22 mouse cellular contexts compared by ENCODE assay signal in the genomic region with DNA sequence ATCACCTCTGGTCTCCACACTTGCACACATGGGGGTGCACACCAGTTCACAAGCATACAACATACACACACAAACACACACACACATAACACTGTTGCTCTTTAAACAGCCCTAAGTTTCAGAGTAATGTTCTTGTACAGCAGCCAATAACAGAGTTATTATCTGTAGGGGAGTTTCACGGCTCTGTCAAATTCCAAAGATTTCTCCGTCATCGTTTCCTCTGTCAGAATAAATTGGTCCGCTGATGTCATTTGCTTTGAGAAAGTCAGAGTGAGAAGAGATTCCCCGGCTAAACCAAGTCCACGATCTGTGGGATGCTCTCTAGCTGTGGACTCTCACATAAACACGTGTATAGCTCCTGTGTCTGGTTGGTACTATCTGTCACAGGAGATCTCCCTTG. TPM values are rescaled to one million over a fixed set of nuclear protein-coding genes. Genes with fewer than 3 reads are reported as not detected.
A peak's percentile ranks its signal among the peaks of the same experiment; 100 is the strongest.
DNase-seq lines count a peak whose midpoint lies in the region; ATAC-seq and TF ChIP-seq lines count a peak whose summit lies in the region.
"Had no signal": no experiment of that assay in that cellular context is flagged by ENCODE, and none has a peak within 500 bp of the region (broad histone marks: within the 10 kb centered on the region; RNA-seq: fewer than 3 reads in every experiment).

No protein-coding gene starts in this region.

- WGBS in heart, embryonic 10.5 days: 51% methylated on average over 7 of the region's 7 CpGs
- WGBS in kidney, postnatal 0 days: 53% methylated on average over 7 of the region's 7 CpGs
- 53% methylated on average over 7 of the region's 7 CpGs for WGBS in kidney, embryonic 15.5 days
- WGBS in heart, embryonic 15.5 days: 12% methylated on average over 7 of the region's 7 CpGs
- 80% methylated on average over 7 of the region's 7 CpGs for WGBS in limb, embryonic 10.5 days

- H3K27me3 ChIP-seq in heart, embryonic 10.5 days (ENCODE audit: insufficient read depth, poor library complexity, severe bottlenecking): no peaks in the 10 kb centered on the region
- H3K27me3 ChIP-seq in kidney, postnatal 0 days (ENCODE audit: insufficient read depth, low read length): no peaks in the 10 kb centered on the region
- H3K27me3 ChIP-seq in kidney, embryonic 15.5 days: no peaks in the 10 kb centered on the region
- no peaks in the 10 kb centered on the region for H3K27me3 ChIP-seq in heart, embryonic 15.5 days
- H3K27me3 ChIP-seq in limb, embryonic 10.5 days (ENCODE audit: low read depth, poor library complexity, severe bottlenecking): no peaks in the 10 kb centered on the region
- H3K27me3 ChIP-seq: CH12.LX; liver, embryonic 12.5 days; stomach, embryonic 15.5 days had no signal

- 0 out of 2 replicates have a peak overlapping the region, but pooled peaks have one; percentile 27 for H3K4me3 ChIP-seq in heart, embryonic 10.5 days
- H3K4me3 ChIP-seq in kidney, postnatal 0 days (replicated peaks; ENCODE audit: low read depth, low read length): no peak overlapping the region
- no peak overlapping the region for H3K4me3 ChIP-seq in kidney, embryonic 15.5 days (replicated peaks)
- H3K4me3 ChIP-seq in heart, embryonic 15.5 days: peak overlapping the region; percentile 14; the same call in 1 of the 2 replicates
- no peak overlapping the region for H3K4me3 ChIP-seq in limb, embryonic 10.5 days
- H3K4me3 ChIP-seq: gastrocnemius, adult 2 months; liver, embryonic 12.5 days; midbrain, embryonic 10.5 days; stomach, embryonic 15.5 days had no signal

- TF ChIP-seq CTCF in kidney, postnatal 0 days (IDR thresholded peaks at IDR 0.05; ENCODE audit: low read depth): no peak

- no peak for DNase-seq in heart, embryonic 10.5 days (ENCODE audit: low spot score)
- DNase-seq in heart, postnatal 25 days (ENCODE audit: low spot score): no peak
- peak; percentile 84 for DNase-seq in kidney, postnatal 0 days (ENCODE audit: low spot score)
- no peak for DNase-seq in limb, embryonic 10.5 days (ENCODE audit: low spot score)
- DNase-seq in adrenal gland, postnatal 36 days: no peak
- DNase-seq: adrenal gland, postnatal 25 days; cerebellum, adult 11-12 months; cerebellum, postnatal 14 days; embryo, embryonic 11 days; gastrocnemius, adult 2 months; right cerebral cortex, postnatal 25 days; thymus, adult 18-20 months had no signal

- no peak overlapping the region for H3K4me2 ChIP-seq in kidney, postnatal 0 days (ENCODE audit: low read length)
- no peak overlapping the region for H3K4me2 ChIP-seq in kidney, embryonic 15.5 days
- peak overlapping the region; percentile 53 for H3K4me2 ChIP-seq in heart, embryonic 15.5 days
- H3K4me2 ChIP-seq: hindbrain, embryonic 14.5 days; liver, embryonic 12.5 days; stomach, embryonic 15.5 days had no signal

- H3K4me1 ChIP-seq in heart, embryonic 10.5 days: peaks cover 33% of the 10 kb centered on the region
- no peaks in the 10 kb centered on the region for H3K4me1 ChIP-seq in kidney, postnatal 0 days (replicated peaks; ENCODE audit: insufficient read depth, low read length)
- H3K4me1 ChIP-seq in kidney, embryonic 15.5 days: peaks cover 28% of the 10 kb centered on the region
- H3K4me1 ChIP-seq in heart, embryonic 15.5 days (replicated peaks): peaks cover 31% of the 10 kb centered on the region
- peaks cover 43% of the 10 kb centered on the region for H3K4me1 ChIP-seq in limb, embryonic 10.5 days
- H3K4me1 ChIP-seq: liver, embryonic 12.5 days had no signal

- H3K9me3 ChIP-seq in heart, embryonic 10.5 days: peaks cover 3% of the 10 kb centered on the region; the same call in 1 of the 2 replicates
- no peaks in the 10 kb centered on the region for H3K9me3 ChIP-seq in kidney, postnatal 0 days (replicated peaks; ENCODE audit: low read length)
- H3K9me3 ChIP-seq in kidney, embryonic 15.5 days (replicated peaks): peaks cover 8% of the 10 kb centered on the region
- no peaks in the 10 kb centered on the region for H3K9me3 ChIP-seq in heart, embryonic 15.5 days (replicated peaks)
- peaks cover 5% of the 10 kb centered on the region; the same call in 1 of the 2 replicates for H3K9me3 ChIP-seq in limb, embryonic 10.5 days (replicated peaks)
- H3K9me3 ChIP-seq: stomach, embryonic 15.5 days had no signal

- ATAC-seq in kidney, postnatal 0 days (replicated peaks; ENCODE audit: low FRiP score, low read depth): no peak
- no peak for ATAC-seq in kidney, embryonic 15.5 days (replicated peaks; ENCODE audit: low FRiP score)
- ATAC-seq in heart, embryonic 15.5 days (replicated peaks; ENCODE audit: insufficient number of reproducible peaks, insufficient read depth, low FRiP score, low read depth): peak; percentile 31; the same call in 1 of the 2 replicates
- ATAC-seq: liver, embryonic 12.5 days had no signal

- H3K9ac ChIP-seq in kidney, postnatal 0 days (ENCODE audit: low read depth, low read length): no peak overlapping the region
- no peak overlapping the region for H3K9ac ChIP-seq in kidney, embryonic 15.5 days
- peak overlapping the region; percentile 19; the same call in 1 of the 2 replicates for H3K9ac ChIP-seq in heart, embryonic 15.5 days
- H3K9ac ChIP-seq: hindbrain, embryonic 14.5 days; liver, embryonic 12.5 days; stomach, embryonic 15.5 days had no signal

- H3K27ac ChIP-seq in heart, embryonic 10.5 days: peak overlapping the region; percentile 70
- no peak overlapping the region for H3K27ac ChIP-seq in kidney, postnatal 0 days
- no peak overlapping the region for H3K27ac ChIP-seq in kidney, embryonic 15.5 days
- H3K27ac ChIP-seq in heart, embryonic 15.5 days: peak overlapping the region; percentile 81
- H3K27ac ChIP-seq in limb, embryonic 10.5 days: peak overlapping the region; percentile 53; the same call in 1 of the 2 replicates
- H3K27ac ChIP-seq: gastrocnemius, adult 2 months; hindbrain, embryonic 14.5 days; liver, embryonic 12.5 days; macrophage; midbrain, embryonic 10.5 days; stomach, embryonic 15.5 days had no signal

- intact Hi-C loops in heart, postnatal 25 days (cut with DNase I): no loop called here

- peaks cover 12% of the 10 kb centered on the region; the same call in 1 of the 2 replicates for H3K36me3 ChIP-seq in heart, embryonic 10.5 days
- no peaks in the 10 kb centered on the region for H3K36me3 ChIP-seq in kidney, postnatal 0 days (ENCODE audit: insufficient read depth, low read length)
- H3K36me3 ChIP-seq in kidney, embryonic 15.5 days: no peaks in the 10 kb centered on the region
- H3K36me3 ChIP-seq in heart, embryonic 15.5 days: no peaks in the 10 kb centered on the region
- peaks cover 40% of the 10 kb centered on the region for H3K36me3 ChIP-seq in limb, embryonic 10.5 days
- H3K36me3 ChIP-seq: liver, embryonic 12.5 days; stomach, embryonic 15.5 days had no signal

RNA-seq across cellular contexts. Expression of a gene that starts 59.5 kb away (rescaled TPM):
- 25.8 and 27.8 TPM in 2 replicates for polyA plus RNA-seq in heart, embryonic 10.5 days (2016; fragmentation: Nextera tagmentation; extraction: Ambion mirVana)
- 1 to 10 TPM; 1.5 to 1.8 TPM for total RNA-seq in heart, postnatal 25 days (2021)
- 6.3 and 7.4 TPM in 2 replicates for polyA plus RNA-seq in kidney, postnatal 0 days (2015; fragmentation: Nextera tagmentation; extraction: Ambion mirVana)
- polyA plus RNA-seq in kidney, embryonic 15.5 days (2015; fragmentation: Nextera tagmentation; extraction: Ambion mirVana): 9.6 and 11.2 TPM in 2 replicates
- 14.4 and 18.4 TPM in 2 replicates for polyA plus RNA-seq in heart, embryonic 15.5 days (2015; fragmentation: Nextera tagmentation; extraction: Ambion mirVana)
- 37.9 and 40.1 TPM in 2 replicates for polyA plus RNA-seq in limb, embryonic 10.5 days (2016; fragmentation: Nextera tagmentation; extraction: Ambion mirVana)
- 1 to 10 TPM; 5.3 to 7.6 TPM for total RNA-seq in adrenal gland, postnatal 36 days (2021)
- total RNA-seq: MEL; neutrophil, adult 5-6 weeks had no signal
- polyA plus RNA-seq: macrophage had no signal

Comparison
In these comparisons a context has a peak if more than half of its experiments do, and no peak if none do; other contexts are left out.
1. H3K27ac ChIP-seq: peak in heart, embryonic 10.5 days (single experiment), heart, embryonic 15.5 days (single experiment) and limb, embryonic 10.5 days (single experiment); none in kidney, postnatal 0 days (single experiment) and kidney, embryonic 15.5 days (single experiment).
2. H3K4me3 ChIP-seq: peak in heart, embryonic 10.5 days (single experiment) and heart, embryonic 15.5 days (single experiment); none in kidney, postnatal 0 days (single experiment), kidney, embryonic 15.5 days (single experiment) and limb, embryonic 10.5 days (single experiment).